Mouse (Mus musculus): ENCODE measurements around the gene Pard3b.

DNA sequence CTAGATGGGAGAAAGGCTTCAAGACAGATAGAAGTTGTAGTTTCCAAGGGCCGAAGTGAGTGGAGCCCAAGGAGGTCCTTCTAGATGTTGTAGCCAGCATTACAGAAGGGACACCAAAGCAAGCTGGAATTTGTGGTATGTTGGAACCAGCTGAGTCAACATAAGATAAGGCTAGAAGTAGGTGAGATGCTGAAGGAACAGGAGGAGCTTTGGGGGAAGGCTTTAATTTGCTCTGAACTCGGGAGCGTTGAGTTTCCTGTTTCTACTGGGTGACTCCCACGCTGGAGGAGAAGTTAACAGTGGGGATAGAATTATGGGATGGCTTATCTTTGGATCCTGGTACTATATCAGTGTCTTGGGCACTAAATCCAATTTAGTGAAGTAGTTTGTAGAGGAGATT lies 3.3 kb downstream of the Pard3b start:
- TF ChIP-seq POLR2A (IDR thresholded peaks at IDR 0.05; ENCODE audit: insufficient read depth, low read length) (no peak), CTCF (IDR thresholded peaks at IDR 0.05; ENCODE audit: low read depth, low read length) (no peak), EP300 (IDR thresholded peaks at IDR 0.05; ENCODE audit: insufficient read depth, low read depth, low read length) (no peak)

Measured in ES-Bruce4 (cell line).